Mouse (Mus musculus) CD4-positive, CD25-positive, alpha-beta regulatory T cell, adult 4 months (primary cell): Measurements from ENCODE around the gene Hspa8. TPM values are rescaled to one million over a fixed set of nuclear protein-coding genes. Genes with fewer than 3 reads are reported as not detected.
"Not testable (repeated sequence)": the region's sequence is repeated elsewhere in the genome, so short reads cannot be mapped to it uniquely, and the experiment has no call there.

ENCODE experiments used
- ATAC-seq: one replicate; pipeline ENCODE4 v1.8.0; 2017
- polyA plus RNA-seq, 2 experiments: library from polyadenylated mRNA; unstranded; fragments of 100-300 nt; shearing (Covaris generic); gene quantifications; one replicate each; pipeline ENCODE4 v1.2.1; 2017

Hspa8 gene
- polyA plus RNA-seq, 2 experiments from 2014 or later = 3,203 to 3,707 TPM

- no peak for ATAC-seq
Measured at GRCm38 (mm10) chr9:40784374-40784967, 16.3 kb upstream of the Hspa8 start.

- ATAC-seq = no peak
Measured at GRCm38 (mm10) chr9:40785452-40785851, 15.3 kb upstream of the Hspa8 start.

GRCm38 (mm10) chr9:40786820-40787219 lies 14.0 kb upstream of the Hspa8 start:
- ATAC-seq = not testable (repeated sequence)

GRCm38 (mm10) chr9:40791864-40792633 lies 8.7 kb upstream of the Hspa8 start:
- no peak for ATAC-seq

- ATAC-seq = no peak
Measured at GRCm38 (mm10) chr9:40793581-40793980, 7.2 kb upstream of the Hspa8 start.

GRCm38 (mm10) chr9:40794251-40794650 lies 6.5 kb upstream of the Hspa8 start:
- ATAC-seq = no peak

GRCm38 (mm10) chr9:40794926-40795325 lies 5.9 kb upstream of the Hspa8 start:
- ATAC-seq = no peak

- ATAC-seq = no peak
Measured at GRCm38 (mm10) chr9:40795562-40795961, 5.2 kb upstream of the Hspa8 start.

GRCm38 (mm10) chr9:40796054-40796453 lies 4.7 kb upstream of the Hspa8 start:
- no peak for ATAC-seq

- ATAC-seq = no peak
Measured at GRCm38 (mm10) chr9:40798247-40798960, 2.4 kb upstream of the Hspa8 start.

GRCm38 (mm10) chr9:40799112-40799511 lies 1.7 kb upstream of the Hspa8 start:
- no peak for ATAC-seq

- peak; percentile 16 for ATAC-seq
Measured at GRCm38 (mm10) chr9:40799837-40800501, 815 bp upstream of the Hspa8 start.

- ATAC-seq = not testable (repeated sequence)
Measured at GRCm38 (mm10) chr9:40801614-40802532, 1.1 kb downstream of the Hspa8 start.

GRCm38 (mm10) chr9:40802533-40802875 lies 1.7 kb downstream of the Hspa8 start:
- ATAC-seq = not testable (repeated sequence)

GRCm38 (mm10) chr9:40804576-40804975 lies 3.8 kb downstream of the Hspa8 start:
- ATAC-seq = not testable (repeated sequence)

GRCm38 (mm10) chr9:40805263-40805662 lies 4.5 kb downstream of the Hspa8 start:
- ATAC-seq = no peak

GRCm38 (mm10) chr9:40806440-40807288 lies 5.9 kb downstream of the Hspa8 start:
- ATAC-seq = peak; percentile 12

- ATAC-seq = no peak
Measured at GRCm38 (mm10) chr9:40807289-40807920, 6.6 kb downstream of the Hspa8 start.

- no peak for ATAC-seq
Measured at GRCm38 (mm10) chr9:40808061-40808906, 7.5 kb downstream of the Hspa8 start.

- ATAC-seq = no peak
Measured at GRCm38 (mm10) chr9:40808907-40809280, 8.1 kb downstream of the Hspa8 start.
